Mouse (Mus musculus) C2C12 (cell line): Measurements from ENCODE around the gene Tmem150a. TPM values are rescaled to one million over a fixed set of nuclear protein-coding genes. Genes with fewer than 3 reads are reported as not detected.

Source experiments
- H3K27me3 ChIP-seq: one replicate; pipeline ENCODE4 v1.6.1; 2011; ENCODE audit not compliant: control insufficient read depth, insufficient read depth, insufficient read length
- H3K36me3 ChIP-seq: one replicate; pipeline ENCODE4 v1.6.1; 2011; ENCODE audit not compliant: control insufficient read depth, insufficient read depth
- H3K4me3 ChIP-seq: one replicate; pipeline ENCODE4 v1.5.1; 2011; ENCODE audit warnings: mild to moderate bottlenecking, control low read depth; ENCODE audit not compliant: poor library complexity, insufficient read depth, severe bottlenecking
- H3K79me2 ChIP-seq: one replicate; pipeline ENCODE4 v1.6.1; 2011; ENCODE audit not compliant: control insufficient read depth, insufficient read depth
- H3K79me3 ChIP-seq: one replicate; pipeline ENCODE4 v1.6.1; 2011; ENCODE audit warnings: low read depth, control low read depth
- H3ac ChIP-seq: one replicate; pipeline ENCODE3; 2011; ENCODE audit warnings: low read depth; ENCODE audit not compliant: control insufficient read depth, insufficient read length
- CEBPB ChIP-seq: IDR thresholded peaks from one replicate; pipeline ENCODE4 v1.6.1; 2011; ENCODE audit warnings: low read depth, mild to moderate bottlenecking, control low read depth, moderate library complexity
- CTCF ChIP-seq: IDR thresholded peaks from one replicate; pipeline ENCODE4 v1.5.1; 2011; ENCODE audit not compliant: control insufficient read depth, insufficient read depth, insufficient read length
- FOSL1 ChIP-seq: IDR thresholded peaks from one replicate; pipeline ENCODE4 v1.8.0; 2011; ENCODE audit warnings: mild to moderate bottlenecking, low read length; ENCODE audit not compliant: poor library complexity, insufficient read depth, severe bottlenecking
- MAX ChIP-seq: IDR thresholded peaks from one replicate; pipeline ENCODE4 v1.6.1; 2011; ENCODE audit warnings: mild to moderate bottlenecking, control low read depth
- MYOD1 ChIP-seq: IDR thresholded peaks from one replicate; pipeline ENCODE4 v1.6.1; 2011; ENCODE audit warnings: low read depth; ENCODE audit not compliant: control insufficient read depth, insufficient read length
- MYOG ChIP-seq: IDR thresholded peaks from one replicate; pipeline ENCODE4 v1.6.1; 2011; ENCODE audit not compliant: control insufficient read depth, insufficient read length; ENCODE audit errors: extremely low read depth
- USF1 ChIP-seq: IDR thresholded peaks from one replicate; pipeline ENCODE4 v1.6.1; 2011; ENCODE audit warnings: low read depth, mild to moderate bottlenecking, control low read depth, moderate library complexity
- polyA plus RNA-seq: library from polyadenylated mRNA; unstranded; fragments of >200 nt; fragmentation: generic; extraction: Trizol; gene quantifications from one replicate; pipeline ENCODE4 v1.2.1, GENCODE M21; 2012; ENCODE audit warnings: missing spikeins

The Tmem150a gene
- polyA plus RNA-seq, 1 experiment: 25.2 TPM

DNA sequence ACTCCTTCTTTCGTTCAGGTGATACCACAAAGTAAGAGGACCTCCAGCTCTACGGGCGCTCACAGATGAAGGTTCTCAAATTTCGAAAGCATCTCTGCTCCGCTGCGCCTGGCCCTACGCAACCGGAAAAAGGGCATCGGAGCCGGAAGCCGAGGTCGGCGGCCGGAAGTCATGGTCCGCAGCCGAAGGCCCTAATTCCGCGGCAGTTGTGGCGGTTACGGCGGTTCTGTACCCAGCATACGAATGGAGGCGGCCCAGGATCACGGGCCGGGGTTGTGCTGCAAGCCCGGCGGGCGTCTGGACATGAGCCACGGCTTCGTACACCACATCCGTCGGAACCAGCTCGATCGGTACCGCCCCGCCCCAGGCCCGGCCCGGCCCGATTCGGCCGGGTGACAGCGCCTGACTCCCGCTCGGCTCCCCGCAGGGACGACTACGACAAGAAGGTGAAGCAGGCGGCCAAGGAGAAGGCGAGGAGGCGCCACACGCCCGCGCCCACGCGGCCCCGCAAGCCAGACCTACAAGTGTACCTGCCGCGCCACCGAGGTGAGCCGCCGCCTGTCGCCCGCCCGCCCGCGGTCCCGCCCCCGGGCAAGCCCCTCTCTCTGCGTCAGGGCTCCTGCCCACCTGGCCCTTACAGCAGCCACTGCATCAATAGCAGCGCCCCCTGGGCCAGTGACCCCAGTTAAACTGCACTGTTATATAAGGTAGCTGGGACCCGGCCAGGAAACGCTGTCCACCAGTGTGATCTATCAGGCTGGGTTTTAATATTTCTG lies 7.9 kb upstream of the Tmem150a start, which contains the start of gene 0610030E20Rik:
Gene 0610030E20Rik (plus strand): TSS at position 152 of the 776 bp plus-strand sequence.
- no peaks in the 10 kb centered on the region for H3K27me3 ChIP-seq
- H3K79me3 ChIP-seq: peaks cover 48% of the 10 kb centered on the region
- peak within 1 kb of the TSS; percentile 79 for H3K4me3 ChIP-seq
- TF ChIP-seq MYOG (no peak), MAX (peak; percentile 30)
- peaks cover 36% of the 10 kb centered on the region for H3K36me3 ChIP-seq
- H3K79me2 ChIP-seq: peaks cover 76% of the 10 kb centered on the region
- peak within 1 kb of the TSS; percentile 96 for H3ac ChIP-seq

- Histone ChIP-seq H3ac (no peak overlapping the region), H3K36me3 (peaks cover 40% of the 10 kb centered on the region), H3K79me2 (peaks cover 69% of the 10 kb centered on the region), H3K79me3 (peaks cover 43% of the 10 kb centered on the region), H3K27me3 (no peaks in the 10 kb centered on the region), H3K4me3 (no peak overlapping the region)
- TF ChIP-seq MYOD1: no peak
- TF ChIP-seq MAX: no peak
- TF ChIP-seq CTCF: no peak
- no peak for TF ChIP-seq FOSL1
- no peak for TF ChIP-seq MYOG
- TF ChIP-seq USF1: no peak
- no peak for TF ChIP-seq CEBPB
Measured at GRCm38 (mm10) chr6:72348411-72348810, 6.8 kb upstream of the Tmem150a start.

GRCm38 (mm10) chr6:72350214-72350613 lies 5.0 kb upstream of the Tmem150a start:
- H3ac ChIP-seq: no peak overlapping the region
- peaks cover 31% of the 10 kb centered on the region for H3K79me3 ChIP-seq
- TF ChIP-seq MYOD1: no peak
- no peak for TF ChIP-seq CTCF
- peaks cover 40% of the 10 kb centered on the region for H3K36me3 ChIP-seq
- no peaks in the 10 kb centered on the region for H3K27me3 ChIP-seq
- peaks cover 52% of the 10 kb centered on the region for H3K79me2 ChIP-seq
- no peak overlapping the region for H3K4me3 ChIP-seq

DNA sequence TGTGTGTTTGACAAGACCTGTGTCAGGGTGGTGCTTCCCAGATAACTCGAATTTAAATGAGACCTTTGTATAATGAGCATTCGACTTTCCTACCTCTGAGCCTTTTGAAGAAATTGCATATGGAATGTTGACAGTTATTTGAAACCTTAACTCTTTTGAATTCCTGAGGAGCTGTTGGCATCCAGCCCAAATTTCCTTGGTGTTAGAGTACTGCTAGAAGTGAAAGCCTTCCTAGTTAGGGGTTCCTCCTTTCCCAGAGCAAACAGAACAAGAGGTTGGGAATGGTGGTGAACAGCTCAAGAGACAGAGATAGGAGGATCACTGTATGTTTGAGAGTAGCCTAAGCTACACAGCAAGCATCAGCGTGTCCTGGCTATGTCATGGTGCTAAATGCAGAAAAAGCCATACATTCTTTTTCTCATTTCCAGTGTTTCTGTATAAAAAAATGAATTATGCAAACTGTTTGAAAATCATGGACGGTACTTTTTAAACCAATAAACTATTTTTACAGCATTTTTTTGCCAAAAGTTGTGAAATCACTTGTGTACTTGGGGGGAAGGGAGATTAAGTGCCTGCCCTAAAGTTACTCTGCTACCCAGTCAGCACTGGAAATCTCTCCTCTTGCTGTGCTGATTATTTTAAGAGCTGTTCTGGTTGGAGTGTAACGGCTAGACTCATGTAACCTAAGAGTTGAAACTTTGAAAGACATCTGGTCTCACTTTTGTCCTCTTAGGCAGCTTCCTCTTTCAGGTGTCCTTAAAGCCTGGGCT lies 2.4 kb upstream of the Tmem150a start:
- Histone ChIP-seq H3K79me2 (peaks cover 46% of the 10 kb centered on the region), H3K27me3 (no peaks in the 10 kb centered on the region), H3K79me3 (peaks cover 27% of the 10 kb centered on the region), H3ac (no peak overlapping the region), H3K36me3 (peaks cover 44% of the 10 kb centered on the region), H3K4me3 (no peak overlapping the region)
- TF ChIP-seq CEBPB: no peak
- no peak for TF ChIP-seq MAX
- no peak for TF ChIP-seq MYOD1
- TF ChIP-seq MYOG: no peak

- TF ChIP-seq MAX: no peak
- TF ChIP-seq FOSL1: no peak
- H3ac ChIP-seq: no peak overlapping the region
- peaks cover 40% of the 10 kb centered on the region for H3K36me3 ChIP-seq
- no peak overlapping the region for H3K4me3 ChIP-seq
- peaks cover 16% of the 10 kb centered on the region for H3K79me3 ChIP-seq
- H3K27me3 ChIP-seq: no peaks in the 10 kb centered on the region
- H3K79me2 ChIP-seq: peaks cover 34% of the 10 kb centered on the region
Measured at GRCm38 (mm10) chr6:72354025-72354424, 1.2 kb upstream of the Tmem150a start.

DNA sequence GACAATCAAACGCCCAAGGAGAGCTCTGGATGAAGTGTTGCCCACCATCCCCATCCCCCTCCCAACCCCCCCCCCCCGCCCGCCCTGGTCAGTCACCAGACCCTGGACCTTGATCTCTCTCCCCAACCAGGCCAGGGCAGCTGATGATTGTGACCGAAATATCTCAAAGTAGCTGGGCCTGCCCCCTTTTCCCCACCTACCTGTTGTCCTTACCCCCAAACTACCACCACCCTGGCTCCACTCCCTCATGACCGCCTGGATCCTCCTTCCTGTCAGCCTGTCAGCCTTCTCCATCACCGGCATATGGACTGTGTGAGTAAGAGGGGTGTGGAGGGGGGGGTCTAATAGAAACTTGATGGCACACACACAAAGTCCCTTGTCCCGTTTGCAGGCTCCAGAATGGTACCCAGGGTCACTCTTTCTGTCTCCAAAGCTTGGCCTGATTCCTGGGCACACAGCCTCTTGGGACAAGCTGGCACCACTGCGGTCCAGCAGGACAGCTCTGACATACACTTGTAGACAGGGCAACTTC lies 820 bp downstream of the Tmem150a start:
- Histone ChIP-seq H3K79me2 (peaks cover 25% of the 10 kb centered on the region), H3K36me3 (peaks cover 34% of the 10 kb centered on the region), H3K27me3 (no peaks in the 10 kb centered on the region), H3K79me3 (peaks cover 4% of the 10 kb centered on the region), H3ac (peak overlapping the region; percentile 80), H3K4me3 (peak overlapping the region; percentile 40)
- TF ChIP-seq FOSL1 (no peak), MAX (no peak), USF1 (no peak), CEBPB (no peak), CTCF (no peak), MYOG (no peak), MYOD1 (no peak)
